ENCODE assay signal across 8 mouse cellular contexts in the genomic region with DNA sequence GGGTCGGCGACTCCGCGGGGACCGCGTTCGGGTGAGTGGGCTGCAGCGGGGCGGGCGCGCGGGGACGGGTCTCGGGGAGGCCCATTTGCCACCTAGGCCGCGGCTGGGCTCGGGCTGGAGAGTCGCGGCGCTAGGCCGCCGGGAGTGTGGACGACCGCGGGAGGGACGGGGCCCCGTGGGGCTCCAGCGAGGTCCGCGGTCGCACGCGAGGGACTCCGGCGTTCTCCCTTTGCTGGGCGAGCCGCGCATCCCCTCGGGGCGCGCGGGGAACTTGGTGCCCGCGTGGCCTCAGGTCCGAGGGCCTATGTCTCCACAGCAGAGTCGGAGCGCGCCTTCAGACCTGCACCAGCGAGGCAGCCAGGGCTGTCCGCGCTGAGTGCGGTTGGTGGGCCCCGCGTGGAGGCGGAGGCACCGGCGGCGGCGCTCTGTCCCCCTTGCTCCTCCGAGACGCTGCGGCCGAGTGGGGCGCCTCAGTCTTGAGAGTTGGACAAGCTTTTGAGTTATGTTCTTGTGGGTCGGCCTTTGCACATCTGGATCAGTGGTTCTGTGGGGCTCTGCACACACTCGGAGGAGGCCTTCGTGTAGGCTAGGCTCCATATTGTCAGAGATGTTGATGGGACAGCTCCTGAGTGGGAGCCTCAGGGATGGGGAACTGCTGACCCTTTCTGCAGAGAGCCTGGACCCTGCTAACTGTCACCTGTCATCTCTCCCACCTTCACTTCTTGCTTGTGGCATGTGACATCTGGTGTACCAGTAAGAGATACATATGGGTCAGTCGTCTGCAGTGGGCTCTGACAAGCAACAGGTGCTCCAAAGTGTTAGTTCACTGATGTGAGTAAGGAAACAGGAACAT. TPM values are rescaled to one million over a fixed set of nuclear protein-coding genes. Genes with fewer than 3 reads are reported as not detected.
A peak's percentile ranks its signal among the peaks of the same experiment; 100 is the strongest.
DNase-seq lines count a peak whose midpoint lies in the region; ATAC-seq and TF ChIP-seq lines count a peak whose summit lies in the region.

No protein-coding gene starts in this region.

- no peaks in the 10 kb centered on the region for H3K9me3 ChIP-seq in forebrain, embryonic 10.5 days
- no peaks in the 10 kb centered on the region for H3K9me3 ChIP-seq in limb, embryonic 11.5 days (ENCODE audit: control insufficient read depth, low read length)
- H3K9me3 ChIP-seq in midbrain, embryonic 16.5 days (replicated peaks; ENCODE audit: control insufficient read depth, low read length, poor library complexity, severe bottlenecking), result no peaks in the 10 kb centered on the region

- TF ChIP-seq CTCF in left cerebral cortex, adult 2 months (IDR thresholded peaks at IDR 0.05), result no peak

- peak overlapping the region; percentile 85 for H3K4me3 ChIP-seq in left cerebral cortex, adult 2 months
- peak overlapping the region; percentile 83 for H3K4me3 ChIP-seq in forebrain, embryonic 10.5 days
- H3K4me3 ChIP-seq in limb, embryonic 11.5 days (ENCODE audit: low read depth, low read length), result peak overlapping the region; percentile 78
- H3K4me3 ChIP-seq in midbrain, embryonic 16.5 days (ENCODE audit: low read depth, low read length), result peak overlapping the region; percentile 85

- H3K4me2 ChIP-seq in limb, embryonic 11.5 days (ENCODE audit: low read depth, severe bottlenecking), result peak overlapping the region; percentile 69
- peak overlapping the region; percentile 68 for H3K4me2 ChIP-seq in midbrain, embryonic 16.5 days (ENCODE audit: low read length)

- no peaks in the 10 kb centered on the region for H3K27me3 ChIP-seq in forebrain, embryonic 10.5 days (ENCODE audit: poor library complexity, severe bottlenecking)
- no peaks in the 10 kb centered on the region; the same call in 1 of the 2 replicates for H3K27me3 ChIP-seq in limb, embryonic 11.5 days (ENCODE audit: control insufficient read depth, insufficient read depth, low read length)
- no peaks in the 10 kb centered on the region for H3K27me3 ChIP-seq in midbrain, embryonic 16.5 days (ENCODE audit: control insufficient read depth, insufficient read depth, low read depth, low read length)

- H3K4me1 ChIP-seq in forebrain, embryonic 10.5 days, result peaks cover 52% of the 10 kb centered on the region
- peaks cover 7% of the 10 kb centered on the region for H3K4me1 ChIP-seq in limb, embryonic 11.5 days (ENCODE audit: control insufficient read depth, insufficient read depth, low read length)
- H3K4me1 ChIP-seq in midbrain, embryonic 16.5 days (ENCODE audit: control insufficient read depth, insufficient read depth, low read length), result peaks cover 27% of the 10 kb centered on the region

- intact Hi-C loops in left cerebral cortex, adult 2 months (cut with DNase I), result loop anchor here (2.0 kb wide), 2 partner anchors 15 to 49 kb away; partner anchors contain the start of genes Hrh3 and Mtg2

- DNase-seq in left cerebral cortex, adult 2 months (ENCODE audit: extremely low spot score in 1 of 2, low spot score in 2 of 2), result no peak
- DNase-seq in left cerebral cortex, adult 8-10 months (ENCODE audit: low spot score in 2 of 2), result no peak
- DNase-seq in forebrain, embryonic 10.5 days (ENCODE audit: extremely low spot score, low spot score), result peak; percentile 46
- DNase-seq in limb, embryonic 11.5 days (ENCODE audit: low spot score), result peak; percentile 56
- no peak for DNase-seq in layer of hippocampus, adult 9-11 months
- DNase-seq in spleen, adult 12 weeks (ENCODE audit: low spot score), result no peak

- peak; percentile 2 for ATAC-seq in activated CD4-positive, CD25-positive, alpha-beta regulatory T cell, adult 4 months
- ATAC-seq in limb, embryonic 11.5 days (ENCODE audit: insufficient number of reproducible peaks, low FRiP score, low TSS enrichment, low read depth), result peak; percentile 31; the same call in 1 of the 2 replicates
- ATAC-seq in midbrain, embryonic 16.5 days, result peak; percentile 33

- H3K27ac ChIP-seq in left cerebral cortex, adult 2 months, result peak overlapping the region; percentile 78
- peak overlapping the region; percentile 86 for H3K27ac ChIP-seq in forebrain, embryonic 10.5 days
- no peak overlapping the region for H3K27ac ChIP-seq in limb, embryonic 11.5 days (replicated peaks; ENCODE audit: low read depth, low read length)
- peak overlapping the region; percentile 74 for H3K27ac ChIP-seq in midbrain, embryonic 16.5 days (ENCODE audit: low read length)

- peak overlapping the region; percentile 67 for H3K9ac ChIP-seq in limb, embryonic 11.5 days (ENCODE audit: low read length)
- peak overlapping the region; percentile 72 for H3K9ac ChIP-seq in midbrain, embryonic 16.5 days (ENCODE audit: low read depth, low read length)

- peaks cover 10% of the 10 kb centered on the region for H3K36me3 ChIP-seq in forebrain, embryonic 10.5 days (replicated peaks)
- no peaks in the 10 kb centered on the region; the same call in 1 of the 2 replicates for H3K36me3 ChIP-seq in limb, embryonic 11.5 days (ENCODE audit: control insufficient read depth, insufficient read depth, low read length)
- no peaks in the 10 kb centered on the region for H3K36me3 ChIP-seq in midbrain, embryonic 16.5 days (ENCODE audit: control insufficient read depth, insufficient read depth, low read length)

- WGBS in forebrain, embryonic 10.5 days, result 2% methylated on average over 68 of the region's 68 CpGs
- WGBS in limb, embryonic 11.5 days, result under 1% methylated on average over 45 of the region's 68 CpGs
- WGBS in midbrain, embryonic 16.5 days, result under 1% methylated on average over 58 of the region's 68 CpGs

RNA-seq across cellular contexts. Expression of gene Osbpl2, which starts 0.6 kb away (rescaled TPM):
- total RNA-seq in left cerebral cortex, adult 2 months (2021), result 10 to 100 TPM; 46.2 to 50.6 TPM
- total RNA-seq in left cerebral cortex, adult 8-10 months (2022), result 10 to 100 TPM; 56.0 to 59.0 (median 58.3) TPM
- 10 to 100 TPM; 19.3 to 21.4 TPM for polyA plus RNA-seq in activated CD4-positive, CD25-positive, alpha-beta regulatory T cell, adult 4 months (2017; shearing (Covaris generic))
- 23.9 and 26.2 TPM in 2 replicates for polyA plus RNA-seq in forebrain, embryonic 10.5 days (2016; fragmentation: Nextera tagmentation; extraction: Ambion mirVana)
- 29.8 and 30.5 TPM in 2 replicates for polyA plus RNA-seq in limb, embryonic 11.5 days (2014; fragmentation: Nextera tagmentation; extraction: Ambion mirVana)
- polyA plus RNA-seq in midbrain, embryonic 16.5 days (2015; fragmentation: Nextera tagmentation; extraction: Ambion mirVana), result 75.5 and 76.1 TPM in 2 replicates

RNA-seq across cellular contexts. Expression of gene Hrh3, which starts 15.4 kb away (rescaled TPM):
- 10 to 100 TPM; 84.3 to 85.7 TPM for total RNA-seq in left cerebral cortex, adult 2 months (2021)
- total RNA-seq in left cerebral cortex, adult 8-10 months (2022), result 100 to 1,000 TPM in 3 of 4 experiments, 10 to 100 TPM in 1; 95.0 to 129 (median 126) TPM
- polyA plus RNA-seq in activated CD4-positive, CD25-positive, alpha-beta regulatory T cell, adult 4 months (2017; shearing (Covaris generic)), result not detected
- polyA plus RNA-seq in forebrain, embryonic 10.5 days (2016; fragmentation: Nextera tagmentation; extraction: Ambion mirVana), result 1.1 and 1.3 TPM in 2 replicates
- 0.12 and 0.21 TPM in 2 replicates for polyA plus RNA-seq in limb, embryonic 11.5 days (2014; fragmentation: Nextera tagmentation; extraction: Ambion mirVana)
- 3.3 TPM in 2 replicates for polyA plus RNA-seq in midbrain, embryonic 16.5 days (2015; fragmentation: Nextera tagmentation; extraction: Ambion mirVana)

RNA-seq across cellular contexts. Expression of gene Mtg2, which starts 49.3 kb away (rescaled TPM):
- total RNA-seq in left cerebral cortex, adult 2 months (2021), result 10 to 100 TPM; 15.6 to 18.4 TPM
- 10 to 100 TPM; 14.8 to 18.1 (median 16.8) TPM for total RNA-seq in left cerebral cortex, adult 8-10 months (2022)
- polyA plus RNA-seq in activated CD4-positive, CD25-positive, alpha-beta regulatory T cell, adult 4 months (2017; shearing (Covaris generic)), result 10 to 100 TPM; 27.0 to 39.1 TPM
- 34.0 and 35.2 TPM in 2 replicates for polyA plus RNA-seq in forebrain, embryonic 10.5 days (2016; fragmentation: Nextera tagmentation; extraction: Ambion mirVana)
- polyA plus RNA-seq in limb, embryonic 11.5 days (2014; fragmentation: Nextera tagmentation; extraction: Ambion mirVana), result 28.2 and 29.4 TPM in 2 replicates
- 34.9 and 35.7 TPM in 2 replicates for polyA plus RNA-seq in midbrain, embryonic 16.5 days (2015; fragmentation: Nextera tagmentation; extraction: Ambion mirVana)

RNA-seq across cellular contexts. Expression of gene Adrm1, which starts 51.6 kb away (rescaled TPM):
- 100 to 1,000 TPM in 1 of 2 experiments, 10 to 100 TPM in 1; 96.4 to 101 TPM for total RNA-seq in left cerebral cortex, adult 2 months (2021)
- 100 to 1,000 TPM; 107 to 109 (median 108) TPM for total RNA-seq in left cerebral cortex, adult 8-10 months (2022)
- 100 to 1,000 TPM in 1 of 2 experiments, 10 to 100 TPM in 1; 87.7 to 113 TPM for polyA plus RNA-seq in activated CD4-positive, CD25-positive, alpha-beta regulatory T cell, adult 4 months (2017; shearing (Covaris generic))
- polyA plus RNA-seq in forebrain, embryonic 10.5 days (2016; fragmentation: Nextera tagmentation; extraction: Ambion mirVana), result 271 and 281 TPM in 2 replicates
- 187 and 191 TPM in 2 replicates for polyA plus RNA-seq in limb, embryonic 11.5 days (2014; fragmentation: Nextera tagmentation; extraction: Ambion mirVana)
- polyA plus RNA-seq in midbrain, embryonic 16.5 days (2015; fragmentation: Nextera tagmentation; extraction: Ambion mirVana), result 201 and 206 TPM in 2 replicates

Comparison
In these comparisons a context has a peak if more than half of its experiments do, and no peak if none do; other contexts are left out.
1. DNase-seq: peak in forebrain, embryonic 10.5 days (single experiment) and limb, embryonic 11.5 days (single experiment); none in left cerebral cortex, adult 2 months (0 of 2), left cerebral cortex, adult 8-10 months (0 of 2), layer of hippocampus, adult 9-11 months (single experiment) and spleen, adult 12 weeks (single experiment).
2. Peak in every context shown above with its lines, with median percentiles within 50 percentile points of each other: H3K4me3 ChIP-seq and ATAC-seq.